Mouse (Mus musculus) C2C12 (cell line): ENCODE data around the gene Gucy1a1.

Experiments used
- CEBPB ChIP-seq: IDR thresholded peaks from one replicate; pipeline ENCODE4 v1.6.1; 2011; ENCODE audit warnings: low read depth, mild to moderate bottlenecking, control low read depth, moderate library complexity
- CTCF ChIP-seq: IDR thresholded peaks from one replicate; pipeline ENCODE4 v1.5.1; 2011; ENCODE audit not compliant: control insufficient read depth, insufficient read depth, insufficient read length
- MYOD1 ChIP-seq: IDR thresholded peaks from one replicate; pipeline ENCODE4 v1.6.1; 2011; ENCODE audit warnings: low read depth; ENCODE audit not compliant: control insufficient read depth, insufficient read length

DNA sequence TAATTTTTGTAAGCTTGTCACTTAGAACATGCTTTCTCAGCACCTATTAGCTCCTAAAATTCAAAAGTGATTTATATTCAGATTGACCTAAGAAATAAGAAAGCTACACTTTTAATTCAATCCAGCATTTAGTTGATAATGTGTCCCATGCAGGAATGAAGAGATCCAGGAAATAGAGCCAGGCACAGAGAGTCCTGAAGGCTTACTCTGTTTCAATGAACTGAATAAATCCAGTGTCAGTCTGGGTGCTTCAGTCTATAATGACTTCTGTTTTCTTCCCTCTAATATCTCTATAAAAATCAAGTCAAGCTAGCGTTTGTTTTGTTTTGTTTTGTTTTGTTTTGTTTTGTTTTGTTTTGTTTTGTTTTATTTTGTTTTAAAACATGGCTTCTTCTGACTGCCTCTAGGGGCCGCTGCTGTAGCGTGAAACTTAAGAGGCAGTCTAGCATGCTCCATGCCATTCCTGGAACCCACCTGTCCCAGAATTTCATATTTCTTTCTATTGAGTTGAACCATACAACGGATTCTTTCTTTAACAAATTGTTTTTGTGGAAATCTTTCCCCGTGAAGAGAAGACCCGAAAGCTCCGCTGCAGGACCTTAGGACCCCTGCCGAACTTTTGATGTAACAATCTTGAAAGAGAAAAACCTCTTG lies 98.4 kb downstream of the Gucy1a1 start:
- TF ChIP-seq CTCF (peak; percentile 12), MYOD1 (no peak), CEBPB (no peak)
